Mouse (Mus musculus): Measurements from ENCODE around the gene Manba. TPM values are rescaled to one million over a fixed set of nuclear protein-coding genes. Genes with fewer than 3 reads are reported as not detected.
A peak's percentile ranks its signal among the peaks of the same experiment; 100 is the strongest.

The Manba gene
- polyA plus RNA-seq (2014; fragmentation: Nextera tagmentation; extraction: Ambion mirVana) = 3.7 and 4.8 TPM in 2 replicates

DNA sequence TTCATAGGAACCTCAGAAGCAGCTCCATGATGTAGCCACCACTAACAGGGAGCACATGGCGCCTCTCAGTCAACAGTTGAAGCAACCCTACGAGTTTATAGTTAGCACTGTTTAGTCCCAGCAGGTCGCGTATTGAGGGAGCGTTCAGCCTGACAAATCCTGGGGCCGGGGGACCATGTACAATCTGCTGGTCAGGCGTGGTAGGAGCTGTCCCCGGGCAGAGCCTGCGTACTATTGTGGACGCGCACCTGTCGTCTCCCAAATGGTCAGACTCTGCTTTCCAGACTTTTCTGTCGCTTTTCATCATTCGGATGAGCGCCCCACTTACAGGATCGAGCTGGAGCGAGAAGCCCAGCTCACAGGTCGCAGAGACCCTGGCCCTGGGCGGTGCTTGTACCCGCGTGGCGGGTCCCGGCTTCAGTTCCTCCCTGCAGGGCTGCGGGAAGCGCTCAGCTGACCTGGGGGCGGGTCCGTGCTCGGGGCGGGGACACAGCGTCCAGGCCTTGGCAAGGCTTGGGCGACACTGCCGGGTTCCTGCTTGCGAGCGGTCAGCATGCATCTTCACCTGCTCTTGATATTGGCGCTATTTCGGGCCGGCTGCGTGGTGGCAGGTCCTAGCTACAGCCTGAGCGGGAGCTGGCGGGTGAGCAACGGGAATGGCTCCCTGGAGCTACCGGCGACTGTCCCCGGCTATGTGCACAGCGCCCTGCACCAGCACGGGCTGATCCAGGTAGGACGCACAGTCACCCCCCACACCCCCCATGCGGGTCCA, at the start of gene Manba:
TSS of gene Manba (plus strand) at position 484 of the 772 bp plus-strand sequence.
- 3% methylated on average over 48 of the region's 48 CpGs for WGBS
- no peaks in the 10 kb centered on the region for H3K9me3 ChIP-seq (ENCODE audit: control insufficient read depth, low read length)

DNA sequence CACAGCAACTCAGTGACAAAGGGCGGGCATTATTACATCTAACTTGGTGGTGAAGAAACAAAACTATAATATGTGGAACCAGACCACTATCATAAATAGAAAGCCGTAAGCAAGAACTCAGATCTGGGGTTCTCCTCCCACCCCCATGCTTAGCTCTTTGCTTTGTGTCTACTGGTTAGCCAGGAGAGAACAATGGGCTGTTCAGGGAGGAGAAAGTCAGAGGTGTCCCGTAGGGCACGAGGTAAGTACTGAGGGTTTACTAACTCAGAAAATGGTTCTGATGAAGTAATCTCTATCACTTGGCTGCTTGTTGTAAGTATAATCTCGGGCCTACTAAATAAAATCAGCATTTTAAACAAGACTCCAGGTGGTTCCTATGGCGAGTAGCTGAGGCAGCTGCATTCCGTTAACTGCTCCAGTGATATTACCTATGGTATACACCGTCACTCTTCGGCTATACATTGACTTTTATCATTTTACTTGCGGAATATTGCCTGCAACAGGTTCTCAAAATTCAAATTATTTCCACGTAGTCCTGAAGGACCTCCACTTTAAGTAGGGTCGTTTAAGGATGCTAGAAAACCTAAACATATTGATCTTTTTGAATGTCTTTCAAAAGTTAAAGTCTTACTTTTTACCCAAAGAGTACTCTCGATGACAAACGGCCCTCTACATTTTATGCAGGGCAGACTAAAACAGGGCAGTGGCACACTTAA, 48.4 kb upstream of the Manba start:
- peak overlapping the region; percentile 87 for H3K27ac ChIP-seq (ENCODE audit: low read depth, low read length)
- H3K27me3 ChIP-seq (ENCODE audit: control insufficient read depth, insufficient read depth, low read length) = no peaks in the 10 kb centered on the region
- peak overlapping the region; percentile 71 for H3K9ac ChIP-seq (ENCODE audit: low read depth, low read length)
- H3K4me2 ChIP-seq (replicated peaks; ENCODE audit: low read depth, low read length) = peak overlapping the region; percentile 42
- H3K4me1 ChIP-seq (replicated peaks; ENCODE audit: control insufficient read depth, insufficient read depth, low read length) = 0 out of 2 replicates have a peak, but pooled peaks cover 2% of the 10 kb centered on the region
- peak; percentile 8 for DNase-seq (ENCODE audit: low spot score)
- H3K9me3 ChIP-seq (ENCODE audit: control insufficient read depth, low read length) = no peaks in the 10 kb centered on the region
- 45% methylated on average over 14 of the region's 14 CpGs for WGBS
- peak overlapping the region; percentile 96 for H3K4me3 ChIP-seq (ENCODE audit: low read depth, low read length)
- 0 out of 2 replicates have a peak, but pooled peaks have one; percentile 0 for ATAC-seq (ENCODE audit: low FRiP score)
- H3K36me3 ChIP-seq (ENCODE audit: control insufficient read depth, insufficient read depth, low read length) = no peaks in the 10 kb centered on the region

More for the DNA sequence above, at the start of gene Manba:
- no peaks in the 10 kb centered on the region for H3K27me3 ChIP-seq (ENCODE audit: control insufficient read depth, insufficient read depth, low read length)
- H3K4me3 ChIP-seq (ENCODE audit: low read depth, low read length) = peak within 1 kb of the TSS; percentile 50
- H3K9ac ChIP-seq (ENCODE audit: low read depth, low read length) = peak within 1 kb of the TSS; percentile 60
- ATAC-seq (ENCODE audit: low FRiP score) (peak; percentile 93), DNase-seq (ENCODE audit: low spot score) (peak; percentile 73)
- H3K4me2 ChIP-seq (replicated peaks; ENCODE audit: low read depth, low read length) = peak within 1 kb of the TSS; percentile 93
- no peak within 1 kb of the TSS for H3K27ac ChIP-seq (ENCODE audit: low read depth, low read length)
- H3K4me1 ChIP-seq (replicated peaks; ENCODE audit: control insufficient read depth, insufficient read depth, low read length) = no peaks in the 10 kb centered on the region
- H3K36me3 ChIP-seq (ENCODE audit: control insufficient read depth, insufficient read depth, low read length) = no peaks in the 10 kb centered on the region

DNA sequence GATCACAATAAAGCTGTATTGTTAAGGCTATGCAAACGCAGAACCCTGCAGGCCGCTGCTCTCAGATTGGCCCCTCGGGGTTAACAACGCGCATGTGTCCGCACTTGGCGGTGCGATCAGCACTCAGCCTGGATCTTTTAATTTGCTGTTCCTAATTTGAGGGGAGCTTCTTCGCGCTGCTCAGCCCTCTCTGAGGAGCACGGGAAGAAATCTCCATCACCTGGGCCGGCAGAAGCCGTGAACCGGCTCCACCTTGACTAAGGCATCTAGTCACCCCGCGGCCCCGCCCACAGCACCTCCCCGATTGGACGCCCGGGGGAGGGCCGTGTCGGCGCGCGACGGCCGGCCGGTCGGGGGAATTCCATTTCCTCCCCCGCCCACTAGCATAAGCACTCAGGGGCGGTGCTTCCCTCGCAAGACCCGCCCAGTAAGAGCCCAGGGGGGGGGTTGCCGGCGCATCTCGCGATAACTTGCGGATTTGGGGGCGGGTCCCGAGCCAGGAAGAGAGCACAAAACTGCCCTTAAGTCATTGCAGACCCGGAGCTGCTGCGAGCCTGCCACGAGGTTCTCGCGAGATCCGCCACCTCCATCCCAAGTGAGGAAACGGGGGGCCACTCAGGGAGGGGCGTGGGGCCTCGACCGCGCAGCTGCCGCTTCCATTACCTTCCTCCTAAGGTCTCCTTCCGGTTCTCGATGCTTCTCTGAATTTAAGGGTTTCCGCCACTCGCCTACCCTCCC, 47.5 kb upstream of the Manba start, which contains the start of gene Ube2d3:
TSS of gene Ube2d3 (plus strand) at position 392 of the 738 bp plus-strand sequence.
- under 1% methylated on average over 51 of the region's 56 CpGs for WGBS

GRCm38 (mm10) chr3:135438531-135438912, 46.9 kb upstream of the Manba start:
- no peaks in the 10 kb centered on the region for H3K36me3 ChIP-seq (ENCODE audit: control insufficient read depth, insufficient read depth, low read length)
- H3K9me3 ChIP-seq (ENCODE audit: control insufficient read depth, low read length) = no peaks in the 10 kb centered on the region
- peak overlapping the region; percentile 87 for H3K9ac ChIP-seq (ENCODE audit: low read depth, low read length)
- no peaks in the 10 kb centered on the region for H3K27me3 ChIP-seq (ENCODE audit: control insufficient read depth, insufficient read depth, low read length)
- ATAC-seq (ENCODE audit: low FRiP score) = peak; percentile 82
- H3K27ac ChIP-seq (ENCODE audit: low read depth, low read length) = peak overlapping the region; percentile 100
- WGBS = under 1% methylated on average over 36 of the region's 50 CpGs
- H3K4me2 ChIP-seq (replicated peaks; ENCODE audit: low read depth, low read length) = peak overlapping the region; percentile 36
- peak overlapping the region; percentile 96 for H3K4me3 ChIP-seq (ENCODE audit: low read depth, low read length)
- 0 out of 2 replicates have a peak, but pooled peaks cover 2% of the 10 kb centered on the region for H3K4me1 ChIP-seq (replicated peaks; ENCODE audit: control insufficient read depth, insufficient read depth, low read length)
- DNase-seq (ENCODE audit: low spot score) = peak; percentile 93

More for the DNA sequence above, 47.5 kb upstream of the Manba start, which contains the start of gene Ube2d3:
- no peaks in the 10 kb centered on the region for H3K36me3 ChIP-seq (ENCODE audit: control insufficient read depth, insufficient read depth, low read length)
- ATAC-seq (ENCODE audit: low FRiP score) = peak; percentile 96
- peak within 1 kb of the TSS; percentile 96 for H3K4me3 ChIP-seq (ENCODE audit: low read depth, low read length)
- H3K9me3 ChIP-seq (ENCODE audit: control insufficient read depth, low read length) = no peaks in the 10 kb centered on the region
- H3K4me2 ChIP-seq (replicated peaks; ENCODE audit: low read depth, low read length) = peak within 1 kb of the TSS; percentile 66
- H3K27me3 ChIP-seq (ENCODE audit: control insufficient read depth, insufficient read depth, low read length) = no peaks in the 10 kb centered on the region
- peak; percentile 98 for DNase-seq (ENCODE audit: low spot score)
- 0 out of 2 replicates have a peak, but pooled peaks cover 2% of the 10 kb centered on the region for H3K4me1 ChIP-seq (replicated peaks; ENCODE audit: control insufficient read depth, insufficient read depth, low read length)
- peak within 1 kb of the TSS; percentile 87 for H3K9ac ChIP-seq (ENCODE audit: low read depth, low read length)
- H3K27ac ChIP-seq (ENCODE audit: low read depth, low read length) = peak within 1 kb of the TSS; percentile 100

- Histone ChIP-seq H3K9me3 (ENCODE audit: control insufficient read depth, low read length) (no peaks in the 10 kb centered on the region), H3K4me2 (replicated peaks; ENCODE audit: low read depth, low read length) (peak overlapping the region; percentile 66), H3K4me3 (ENCODE audit: low read depth, low read length) (peak overlapping the region; percentile 96), H3K4me1 (replicated peaks; ENCODE audit: control insufficient read depth, insufficient read depth, low read length) (0 out of 2 replicates have a peak, but pooled peaks cover 2% of the 10 kb centered on the region), H3K27ac (ENCODE audit: low read depth, low read length) (peak overlapping the region; percentile 100), H3K9ac (ENCODE audit: low read depth, low read length) (peak overlapping the region; percentile 87), H3K27me3 (ENCODE audit: control insufficient read depth, insufficient read depth, low read length) (no peaks in the 10 kb centered on the region), H3K36me3 (ENCODE audit: control insufficient read depth, insufficient read depth, low read length) (no peaks in the 10 kb centered on the region)
- ATAC-seq (ENCODE audit: low FRiP score) (peak; percentile 72), DNase-seq (ENCODE audit: low spot score) (peak; percentile 84)
- WGBS = under 1% methylated on average over 42 of the region's 76 CpGs
These were observed 46.4 kb upstream of the Manba start for GRCm38 (mm10) chr3:135438913-135439531.

DNA sequence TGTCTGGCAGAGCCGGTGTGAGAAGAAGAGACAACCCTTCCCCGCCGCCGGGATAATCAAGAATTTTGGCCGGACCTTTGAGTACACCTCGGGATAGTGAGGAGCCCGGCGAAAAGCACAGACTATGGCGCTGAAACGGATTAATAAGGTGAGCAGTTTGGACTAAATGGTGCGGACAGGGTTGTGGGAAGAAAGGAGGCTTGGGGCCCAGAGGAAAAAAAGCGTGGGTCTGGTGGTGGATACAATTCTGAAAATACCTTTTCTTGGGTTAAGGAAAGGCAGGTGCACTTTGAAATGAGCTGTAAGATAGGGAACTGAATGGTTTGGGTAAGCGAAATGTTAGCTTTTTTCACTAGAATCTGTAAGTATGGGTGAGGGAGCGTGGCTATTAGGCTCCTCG, 45.8 kb upstream of the Manba start:
- DNase-seq (ENCODE audit: low spot score) (no peak), ATAC-seq (ENCODE audit: low FRiP score) (no peak)
- WGBS = 3% methylated on average over 15 of the region's 15 CpGs
- H3K27me3 ChIP-seq (ENCODE audit: control insufficient read depth, insufficient read depth, low read length) = no peaks in the 10 kb centered on the region
- no peaks in the 10 kb centered on the region for H3K36me3 ChIP-seq (ENCODE audit: control insufficient read depth, insufficient read depth, low read length)
- H3K27ac ChIP-seq (ENCODE audit: low read depth, low read length) = peak overlapping the region; percentile 100
- no peaks in the 10 kb centered on the region for H3K9me3 ChIP-seq (ENCODE audit: control insufficient read depth, low read length)
- 0 out of 2 replicates have a peak, but pooled peaks cover 2% of the 10 kb centered on the region for H3K4me1 ChIP-seq (replicated peaks; ENCODE audit: control insufficient read depth, insufficient read depth, low read length)
- peak overlapping the region; percentile 66 for H3K4me2 ChIP-seq (replicated peaks; ENCODE audit: low read depth, low read length)
- H3K4me3 ChIP-seq (ENCODE audit: low read depth, low read length) = peak overlapping the region; percentile 96
- peak overlapping the region; percentile 87 for H3K9ac ChIP-seq (ENCODE audit: low read depth, low read length)

DNA sequence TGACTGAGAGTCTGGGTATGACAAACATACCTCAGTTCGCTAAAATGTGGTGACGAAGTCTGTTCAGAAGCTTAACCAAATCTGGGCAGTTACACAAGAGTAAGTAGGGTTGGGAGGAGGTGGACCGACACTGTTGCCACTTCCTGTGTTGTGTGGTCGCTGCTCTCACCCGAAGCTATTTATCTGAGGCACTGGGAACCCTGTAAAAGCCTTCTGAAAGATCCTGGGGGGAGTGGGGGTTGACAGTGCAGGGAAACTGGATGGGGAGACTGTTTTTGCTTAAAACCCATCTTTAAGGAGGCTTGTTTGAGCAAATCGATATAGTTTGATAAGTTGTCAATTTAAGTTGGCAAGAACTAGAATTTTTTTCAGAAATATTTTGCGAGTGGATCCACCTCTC, 45.2 kb upstream of the Manba start:
- ATAC-seq (ENCODE audit: low FRiP score) = no peak
- H3K9me3 ChIP-seq (ENCODE audit: control insufficient read depth, low read length) = no peaks in the 10 kb centered on the region
- H3K4me1 ChIP-seq (replicated peaks; ENCODE audit: control insufficient read depth, insufficient read depth, low read length) = 0 out of 2 replicates have a peak, but pooled peaks cover 2% of the 10 kb centered on the region
- WGBS = 31% methylated on average over 7 of the region's 7 CpGs
- H3K27ac ChIP-seq (ENCODE audit: low read depth, low read length) = no peak overlapping the region
- H3K36me3 ChIP-seq (ENCODE audit: control insufficient read depth, insufficient read depth, low read length) = no peaks in the 10 kb centered on the region
- peak overlapping the region; percentile 87 for H3K9ac ChIP-seq (ENCODE audit: low read depth, low read length)
- H3K4me3 ChIP-seq (ENCODE audit: low read depth, low read length) = peak overlapping the region; percentile 96
- peak; percentile 14 for DNase-seq (ENCODE audit: low spot score)
- no peaks in the 10 kb centered on the region for H3K27me3 ChIP-seq (ENCODE audit: control insufficient read depth, insufficient read depth, low read length)
- H3K4me2 ChIP-seq (replicated peaks; ENCODE audit: low read depth, low read length) = peak overlapping the region; percentile 66

- ATAC-seq (ENCODE audit: low FRiP score) (no peak), DNase-seq (ENCODE audit: low spot score) (no peak)
- WGBS = 64% methylated on average over 10 of the region's 10 CpGs
- Histone ChIP-seq H3K4me3 (ENCODE audit: low read depth, low read length) (peak overlapping the region; percentile 96), H3K9ac (ENCODE audit: low read depth, low read length) (no peak overlapping the region), H3K9me3 (ENCODE audit: control insufficient read depth, low read length) (no peaks in the 10 kb centered on the region), H3K27me3 (ENCODE audit: control insufficient read depth, insufficient read depth, low read length) (no peaks in the 10 kb centered on the region), H3K27ac (ENCODE audit: low read depth, low read length) (no peak overlapping the region), H3K4me1 (replicated peaks; ENCODE audit: control insufficient read depth, insufficient read depth, low read length) (0 out of 2 replicates have a peak, but pooled peaks cover 2% of the 10 kb centered on the region), H3K4me2 (replicated peaks; ENCODE audit: low read depth, low read length) (peak overlapping the region; percentile 66), H3K36me3 (ENCODE audit: control insufficient read depth, insufficient read depth, low read length) (no peaks in the 10 kb centered on the region)
These were observed 44.8 kb upstream of the Manba start for GRCm38 (mm10) chr3:135440621-135441020.

Data from hindbrain, embryonic 11.5 days (tissue).